Mouse (Mus musculus) 3T3-L1 (cell line): ENCODE results near the gene Dyrk4.
A peak's percentile ranks its signal among the peaks of the same experiment; 100 is the strongest.

Experiments
- DNase-seq: peaks from one replicate; pipeline ENCODE4 v3.0.0-alpha.2; 2015; ENCODE audit warnings: low read depth, low spot score

Gene Dyrk4

DNA sequence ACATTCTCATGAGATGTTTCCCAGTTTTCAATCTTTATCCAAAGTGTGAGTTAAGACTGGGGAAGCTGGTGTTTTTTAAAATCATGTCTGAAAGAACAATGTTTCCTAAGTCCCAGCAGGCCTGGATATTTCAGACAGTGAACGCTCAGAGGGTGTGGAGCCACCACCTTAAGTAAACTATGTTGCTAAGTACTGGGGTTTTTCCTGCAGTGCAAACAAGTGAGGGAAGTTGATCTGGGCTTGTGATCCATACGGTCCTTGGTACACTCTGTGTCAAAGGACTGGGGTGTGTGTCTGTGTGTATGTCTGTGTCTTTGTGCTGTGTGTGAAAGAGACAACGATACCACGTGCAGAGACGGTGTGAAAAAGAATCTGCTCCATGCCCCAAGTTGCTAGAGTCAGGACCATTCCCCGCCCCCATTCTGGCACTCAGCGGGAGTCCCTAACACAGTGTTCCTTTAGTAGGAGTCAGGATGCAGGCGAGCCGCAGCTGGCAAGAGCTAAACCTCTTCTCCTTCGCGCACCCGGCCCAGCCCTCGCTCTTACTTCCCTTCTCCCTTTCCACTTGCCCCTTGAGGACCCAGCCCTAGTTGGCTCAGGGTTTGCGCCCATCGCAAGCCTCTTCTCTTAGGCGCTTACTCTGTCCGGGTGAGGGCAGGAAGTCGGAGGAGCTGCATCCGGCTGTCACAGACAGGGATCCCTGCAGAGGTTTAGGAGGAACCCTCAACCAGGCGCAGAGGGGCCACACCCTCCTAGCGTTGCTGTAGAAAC, at the start of gene Dyrk4:
Gene Dyrk4, minus strand, starts transcription at position 729 of the 771 bp plus-strand sequence.
- no peak for DNase-seq

DNA sequence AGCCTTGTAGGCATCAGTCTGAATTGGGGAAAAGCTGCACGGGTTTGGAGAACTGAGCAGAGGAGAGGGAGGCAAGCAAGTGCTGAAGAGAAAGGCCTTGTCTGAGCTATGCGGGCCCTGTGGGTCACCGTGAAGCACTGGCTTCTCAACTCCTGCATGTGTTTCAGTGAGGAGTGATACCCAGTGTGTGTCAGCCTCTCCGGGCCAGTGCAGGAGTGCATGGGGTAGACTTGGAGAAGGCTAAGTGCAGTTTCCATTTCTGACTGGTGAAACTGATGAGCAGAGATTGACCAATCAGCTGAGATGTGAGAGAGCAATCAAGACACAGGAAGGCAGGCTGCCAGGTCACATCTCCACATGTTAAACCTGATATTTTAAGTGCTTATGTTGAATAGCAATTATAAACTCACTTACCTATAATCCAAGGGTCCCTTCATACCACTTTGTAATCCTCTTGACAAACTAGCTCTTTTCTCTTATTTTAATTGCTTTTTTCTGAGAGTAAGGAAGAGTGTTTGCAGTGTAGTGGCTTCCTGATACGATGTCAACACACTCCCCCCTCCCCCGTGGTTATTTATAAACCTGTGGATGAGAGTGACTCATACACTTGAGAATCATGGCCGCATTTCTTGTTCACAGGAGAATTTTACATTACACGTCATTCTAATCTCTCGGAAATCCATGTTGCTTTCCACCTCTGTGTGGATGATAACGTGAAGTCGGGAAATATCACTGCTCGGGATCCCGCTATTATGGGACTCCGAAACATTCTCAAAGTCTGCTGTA, 44.8 kb upstream of the Dyrk4 start:
- DNase-seq: peak; percentile 69

DNA sequence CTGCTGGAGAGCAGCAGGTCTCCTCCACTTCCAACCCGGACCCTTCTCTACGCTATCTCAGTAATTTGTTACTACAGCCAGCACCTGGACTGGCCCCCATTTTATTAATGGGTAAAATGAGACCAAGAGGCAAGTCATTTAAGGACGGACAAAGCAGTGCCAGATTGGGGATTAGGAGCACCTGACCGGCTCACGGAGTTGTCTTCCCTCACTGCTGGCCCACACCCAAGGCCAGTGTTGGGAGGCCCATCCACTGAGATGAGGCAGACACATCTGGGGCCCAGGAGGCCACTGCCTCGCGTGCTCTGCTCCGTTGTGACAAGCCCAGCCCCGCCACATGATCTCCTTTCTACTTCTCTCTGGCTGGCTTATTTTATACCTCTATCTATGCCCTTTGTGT, 41.8 kb upstream of the Dyrk4 start:
- no peak for DNase-seq

DNA sequence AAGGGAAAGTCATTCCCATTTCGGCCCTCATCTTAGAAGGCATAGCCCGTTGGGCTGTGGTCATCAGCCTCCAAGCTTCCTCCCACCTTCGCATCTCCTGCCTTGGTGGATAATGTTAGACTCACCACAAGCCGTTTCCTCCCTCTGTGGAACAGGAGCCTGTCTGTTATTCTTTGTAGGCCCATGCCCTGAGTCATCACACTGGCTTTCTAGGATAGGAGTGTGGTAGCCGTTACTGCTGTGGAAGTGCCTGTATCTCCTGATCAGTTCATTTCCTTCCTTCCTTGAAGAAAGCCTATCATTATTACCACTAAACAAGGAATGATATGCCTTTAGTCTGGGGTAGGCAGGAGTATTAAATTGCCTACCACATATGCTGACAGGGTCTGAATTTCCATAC, 41.1 kb upstream of the Dyrk4 start:
- no peak for DNase-seq

GRCm38 (mm10) chr6:126961371-126962018, 39.9 kb upstream of the Dyrk4 start:
- no peak for DNase-seq

- DNase-seq: peak; percentile 92
Observed at GRCm38 (mm10) chr6:126955734-126956133, 34.1 kb upstream of the Dyrk4 start.

DNA sequence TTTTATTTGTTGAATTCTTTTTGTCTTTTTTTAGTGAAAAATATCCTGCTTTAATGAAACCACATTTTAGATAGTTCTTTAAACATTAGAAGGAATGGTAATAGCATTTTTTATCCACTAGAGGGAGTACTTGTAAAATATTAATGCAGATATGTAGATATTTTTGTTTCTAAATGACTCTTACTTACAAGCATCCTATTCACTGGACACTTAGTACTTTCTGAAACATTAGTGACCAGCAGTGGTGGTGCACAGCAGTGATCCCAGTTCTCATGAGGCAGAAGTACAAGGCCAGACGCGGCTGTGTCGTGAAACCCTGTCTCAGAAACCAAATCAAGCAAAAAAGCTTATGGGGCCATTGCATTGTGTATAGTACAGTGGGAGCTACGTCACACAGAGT, 26.7 kb upstream of the Dyrk4 start:
- peak; percentile 72 for DNase-seq

DNA sequence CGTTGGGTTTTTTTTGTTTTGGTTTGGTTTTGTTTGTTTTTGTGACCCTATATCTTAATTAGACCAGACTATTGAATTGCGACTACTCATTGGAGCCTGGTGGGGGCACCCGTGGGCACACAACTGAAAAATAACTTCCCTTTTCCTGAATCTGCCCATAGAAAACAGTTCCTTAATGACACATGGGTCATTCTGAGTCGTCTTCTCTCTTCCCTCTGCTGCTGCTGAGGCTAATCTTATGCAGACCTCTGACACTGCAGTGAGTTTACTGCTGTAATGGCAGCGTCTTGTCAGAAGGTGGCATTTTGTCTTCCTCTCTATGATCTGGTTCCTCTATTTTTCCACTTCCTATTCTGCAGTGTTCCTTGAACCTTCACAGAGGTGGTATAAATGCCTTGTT, 18.8 kb upstream of the Dyrk4 start:
- DNase-seq: peak; percentile 79

DNA sequence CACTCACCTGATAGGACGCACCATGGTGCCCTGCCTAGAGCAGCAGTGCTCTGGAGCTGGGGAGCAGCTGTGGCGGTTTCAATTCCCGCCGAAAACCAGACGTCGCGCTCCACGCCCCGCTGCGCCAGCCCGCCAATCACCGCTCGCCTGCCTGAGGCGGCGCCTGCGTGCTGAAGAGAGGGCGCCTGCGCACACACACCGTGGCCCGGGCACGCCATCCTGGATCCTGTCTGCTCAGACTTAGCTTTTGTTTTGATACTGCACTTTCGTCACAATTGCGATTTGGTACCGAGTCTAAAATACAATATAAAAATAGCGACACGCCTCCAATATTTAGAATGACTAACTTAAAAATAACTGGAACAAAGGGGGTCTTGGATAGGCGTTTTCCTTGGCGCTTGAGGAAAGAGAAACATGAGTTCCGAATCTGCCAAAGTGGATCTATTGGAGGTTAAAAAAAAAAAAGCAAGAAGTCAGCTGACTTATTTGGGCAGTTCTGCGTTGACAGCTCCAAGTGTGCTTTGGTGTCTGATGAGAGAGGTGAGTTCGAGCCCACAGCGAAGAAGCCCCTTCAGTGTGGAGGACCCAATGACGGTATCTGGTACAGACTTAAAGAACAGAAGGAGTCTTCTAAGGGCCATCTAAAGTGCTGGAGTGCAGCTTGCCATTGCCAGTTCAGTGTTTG, 18.0 kb upstream of the Dyrk4 start, which contains the start of the genes Rad51ap1 and D6Wsu163e:
Gene Rad51ap1, minus strand, starts transcription at position 101 of the 685 bp plus-strand sequence.
Gene D6Wsu163e, plus strand, starts transcription at position 476 of the 685 bp plus-strand sequence.
- DNase-seq: peak; percentile 96

DNA sequence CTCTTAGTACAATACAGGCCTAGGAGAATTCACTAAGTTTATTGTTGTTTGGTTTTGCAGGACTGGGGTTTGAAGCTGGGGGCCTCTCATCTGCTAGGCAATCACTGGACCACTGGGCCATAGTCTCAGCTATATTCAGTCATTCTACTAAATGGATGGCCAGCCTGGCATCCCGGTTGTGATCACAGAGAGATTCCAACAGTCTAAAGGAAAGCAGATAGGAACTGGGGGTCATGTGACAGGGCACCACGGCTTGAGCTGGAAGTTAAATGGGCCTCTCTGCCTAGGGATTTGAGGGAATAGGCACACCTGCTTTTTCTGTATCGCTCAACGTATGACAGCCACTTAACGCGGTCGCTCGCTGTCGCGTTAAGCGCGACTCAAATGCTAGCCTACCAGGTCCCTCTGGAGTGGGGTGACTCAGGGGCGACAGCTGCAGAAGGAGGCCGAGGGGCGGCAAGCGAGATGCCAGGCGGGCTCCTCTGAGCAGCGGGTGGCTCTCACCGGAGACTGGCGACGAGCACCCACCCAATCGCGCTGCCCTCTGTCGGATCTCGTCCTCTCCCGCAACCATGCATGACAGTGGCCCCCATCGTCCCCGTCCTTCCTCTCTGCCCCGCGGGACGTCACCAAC, 17.3 kb upstream of the Dyrk4 start:
- peak; percentile 47 for DNase-seq

- peak; percentile 35 for DNase-seq
Observed at GRCm38 (mm10) chr6:126938047-126938446, 16.4 kb upstream of the Dyrk4 start.

- DNase-seq: peak; percentile 75
Observed at GRCm38 (mm10) chr6:126932896-126933295, 11.3 kb upstream of the Dyrk4 start.

GRCm38 (mm10) chr6:126914928-126915327, 6.7 kb downstream of the Dyrk4 start:
- no peak for DNase-seq

DNA sequence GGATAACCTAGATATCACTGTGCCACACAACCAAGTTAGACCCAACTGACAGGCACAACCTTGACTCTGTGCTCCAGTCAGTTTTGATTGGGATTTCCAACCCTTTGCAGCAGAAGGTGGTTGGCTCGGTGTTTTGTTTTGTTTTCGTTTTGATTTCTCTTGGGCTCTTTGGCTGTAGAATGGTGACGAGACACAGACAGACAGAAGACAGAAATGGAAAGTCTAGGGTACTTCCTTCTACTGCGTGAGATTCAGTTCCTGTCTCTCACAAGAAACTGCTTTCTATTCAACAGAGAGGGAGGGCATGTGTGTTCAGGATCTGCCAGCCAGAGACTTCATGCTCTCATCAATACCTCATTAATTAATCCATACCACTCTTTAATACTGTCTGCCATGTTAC, 10.9 kb downstream of the Dyrk4 start:
- no peak for DNase-seq

DNA sequence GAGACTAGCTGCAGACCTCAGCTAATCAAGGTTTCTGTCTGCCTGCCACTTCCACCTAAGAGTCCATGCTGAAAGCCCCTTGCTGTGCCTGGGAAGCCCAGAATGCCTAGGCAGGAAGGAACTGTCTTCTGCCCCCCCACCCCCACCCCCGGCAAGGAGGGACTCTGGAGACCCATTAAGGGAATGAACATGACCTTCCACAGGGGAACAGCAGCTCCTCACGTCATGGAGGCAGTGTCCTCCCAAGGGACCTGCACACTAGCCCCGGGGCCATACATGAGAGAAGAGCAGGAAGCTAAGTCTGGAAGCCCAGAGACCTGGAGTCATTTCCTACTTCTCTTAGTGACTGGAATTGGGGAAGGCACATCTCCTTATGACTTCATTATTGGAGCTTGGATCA, 13.8 kb downstream of the Dyrk4 start:
- no peak for DNase-seq

DNA sequence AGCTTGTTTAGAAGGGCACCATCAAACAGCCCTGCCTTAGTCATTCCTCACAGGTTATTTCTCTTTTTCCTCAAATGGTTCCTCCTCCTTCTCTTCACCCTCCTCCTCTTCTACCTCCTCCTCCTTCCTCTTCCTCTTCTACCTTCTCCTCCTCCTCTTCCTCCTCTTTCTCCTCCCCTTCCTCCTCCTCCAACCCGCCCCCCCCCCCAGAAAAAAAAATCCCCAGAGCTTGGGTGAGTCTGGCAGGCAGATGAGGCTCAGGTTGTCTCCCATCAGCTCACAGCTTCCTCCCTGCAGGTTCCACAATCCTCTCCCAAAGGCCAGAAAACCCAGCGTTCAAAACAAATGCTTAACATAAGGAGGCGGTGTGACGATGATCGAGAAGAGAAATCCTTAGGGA, 14.3 kb downstream of the Dyrk4 start:
- no peak for DNase-seq

DNA sequence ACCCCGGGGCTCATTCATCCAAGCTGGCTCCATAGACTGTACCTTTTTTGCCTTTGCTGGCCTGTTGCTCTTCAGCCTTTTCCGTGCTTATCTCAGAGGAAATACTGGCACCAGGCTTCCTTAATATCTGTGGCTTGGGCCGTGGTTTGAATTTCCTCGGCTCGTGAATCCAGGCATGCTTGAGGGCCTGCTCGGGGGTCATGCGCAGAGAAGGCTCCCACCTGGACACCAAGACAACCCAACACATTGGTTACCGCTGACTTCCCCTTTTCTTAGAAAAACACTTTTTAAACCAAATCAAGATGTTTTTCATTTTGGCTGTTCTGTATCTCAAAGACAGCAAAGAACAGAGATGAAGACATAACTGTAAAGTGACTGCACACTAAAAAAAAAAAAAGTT, 44.5 kb downstream of the Dyrk4 start:
- no peak for DNase-seq

- DNase-seq: peak; percentile 48
Observed at GRCm38 (mm10) chr6:126852881-126853280, 68.8 kb downstream of the Dyrk4 start, which contains the start of gene Akap3. Gene Akap3 (plus strand): TSS chr6:126853098.

DNA sequence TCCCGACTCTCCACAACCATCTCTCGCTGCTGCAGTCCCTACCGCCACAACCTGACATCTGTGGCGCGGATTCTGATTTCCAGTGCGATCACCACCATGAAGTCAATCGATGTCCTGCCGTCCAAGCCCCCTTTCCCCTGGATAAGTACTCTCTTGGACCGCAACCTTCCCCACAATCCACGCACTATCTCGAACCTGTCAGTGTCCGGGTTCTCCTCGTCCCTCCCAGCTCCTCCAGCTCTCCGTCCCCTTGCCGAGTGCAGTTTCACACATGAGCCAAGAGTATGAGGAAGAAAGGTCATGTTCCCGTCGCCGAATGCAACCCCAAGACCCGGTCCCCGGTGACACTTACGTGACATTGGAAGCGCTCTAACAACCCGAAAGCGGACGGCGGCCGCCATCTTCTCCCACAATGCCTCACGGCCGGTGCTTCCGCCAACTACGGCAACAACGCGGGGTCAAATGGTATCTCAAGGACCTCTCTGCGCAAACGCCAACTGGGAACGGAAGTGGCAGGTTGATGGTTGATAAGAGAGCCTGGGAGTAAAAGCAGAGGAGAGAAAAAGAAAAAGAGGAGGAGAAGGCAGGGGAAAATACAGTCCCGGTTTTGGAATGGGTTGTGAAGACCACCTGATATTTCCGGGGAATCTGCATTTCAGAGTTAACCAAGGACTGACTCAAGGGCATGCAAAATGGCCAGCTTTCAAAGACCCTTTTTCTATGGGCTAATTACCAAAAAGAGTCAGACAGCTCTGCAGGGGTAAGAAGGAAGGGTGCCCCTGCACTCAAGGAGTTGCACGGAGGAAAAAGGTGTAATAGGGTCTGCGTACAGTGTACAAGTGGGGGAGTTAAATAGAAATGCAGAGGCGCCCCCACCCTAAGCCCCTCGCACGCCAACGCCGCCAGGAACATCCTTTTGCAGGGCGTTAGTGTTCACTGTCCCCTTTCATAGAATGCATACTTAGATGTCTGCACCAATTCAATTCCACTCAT, 72.6 kb downstream of the Dyrk4 start, which contains the start of gene Ndufa9:
Gene Ndufa9, minus strand, starts transcription at position 425 of the 993 bp plus-strand sequence.
- peak; percentile 95 for DNase-seq

DNA sequence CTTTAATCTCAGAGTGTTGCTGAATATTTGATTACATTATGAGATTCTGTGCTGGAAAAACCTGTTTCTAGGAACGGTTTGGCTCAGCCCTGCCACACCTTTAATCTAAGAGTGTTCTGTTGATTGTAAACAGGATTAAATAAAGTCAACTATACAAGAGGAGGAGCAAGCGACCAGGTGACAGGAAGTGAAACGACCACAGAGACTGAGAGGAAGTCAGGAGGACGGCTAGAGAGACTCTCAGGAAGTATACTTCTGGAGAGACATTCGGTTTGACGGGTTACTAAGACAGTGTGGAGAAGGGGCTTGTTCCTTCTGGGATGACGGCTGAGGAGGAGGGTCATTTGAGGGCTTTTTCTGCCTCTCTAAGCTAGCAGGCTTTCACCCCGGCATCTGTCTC, 85.0 kb downstream of the Dyrk4 start:
- DNase-seq: no peak
